Mouse (Mus musculus) adrenal gland, adult 8-10 months (tissue): ENCODE measurements around the gene Sfxn3. TPM values are rescaled to one million over a fixed set of nuclear protein-coding genes. Genes with fewer than 3 reads are reported as not detected.

ENCODE experiments used
- DNase-seq: peaks from one replicate; pipeline ENCODE4 v3.0.0; 2022
- total RNA-seq, 4 experiments: library from RNA; stranded (reverse); gene quantifications; 2 replicates each; pipeline ENCODE4 v1.2.4; 2022

Gene Sfxn3
- total RNA-seq, 4 experiments from 2014 or later, result 53.1 to 96.1 (median 73.9) TPM

GRCm38 (mm10) chr19:45047935-45048643 is 786 bp downstream of the Sfxn3 start:
- no peak for DNase-seq

GRCm38 (mm10) chr19:45048644-45049365 is 1.5 kb downstream of the Sfxn3 start:
- no peak for DNase-seq

GRCm38 (mm10) chr19:45049523-45049922 is 2.2 kb downstream of the Sfxn3 start:
- no peak for DNase-seq

- no peak for DNase-seq
Measured at GRCm38 (mm10) chr19:45053451-45053850, 6.1 kb downstream of the Sfxn3 start.

- no peak for DNase-seq
Measured at GRCm38 (mm10) chr19:45054892-45055690, 7.8 kb downstream of the Sfxn3 start.

GRCm38 (mm10) chr19:45056364-45056763 is 9.1 kb downstream of the Sfxn3 start:
- no peak for DNase-seq

GRCm38 (mm10) chr19:45056908-45057698 is 9.8 kb downstream of the Sfxn3 start:
- no peak for DNase-seq

GRCm38 (mm10) chr19:45057724-45058112 is 10.4 kb downstream of the Sfxn3 start:
- DNase-seq, result peak; percentile 63

- peak; percentile 92 for DNase-seq
Measured at GRCm38 (mm10) chr19:45058113-45058839, 11.0 kb downstream of the Sfxn3 start.

GRCm38 (mm10) chr19:45058841-45059240 is 11.5 kb downstream of the Sfxn3 start:
- DNase-seq, result no peak

GRCm38 (mm10) chr19:45063565-45064292 is 16.4 kb downstream of the Sfxn3 start:
- no peak for DNase-seq

GRCm38 (mm10) chr19:45065226-45065625 is 17.9 kb downstream of the Sfxn3 start:
- no peak for DNase-seq

- no peak for DNase-seq
Measured at GRCm38 (mm10) chr19:45067170-45067569, 19.9 kb downstream of the Sfxn3 start.

GRCm38 (mm10) chr19:45067758-45068510 is 20.6 kb downstream of the Sfxn3 start:
- DNase-seq, result no peak

GRCm38 (mm10) chr19:45073871-45074542 is 26.7 kb downstream of the Sfxn3 start:
- DNase-seq, result peak; percentile 54

GRCm38 (mm10) chr19:45074580-45075322 is 27.4 kb downstream of the Sfxn3 start, which contains the start of gene Kazald1:
Gene Kazald1, plus strand, starts transcription at chr19:45075241.
- peak; percentile 91 for DNase-seq

GRCm38 (mm10) chr19:45075323-45076035 is 28.2 kb downstream of the Sfxn3 start:
- no peak for DNase-seq

GRCm38 (mm10) chr19:45076036-45076575 is 28.8 kb downstream of the Sfxn3 start:
- no peak for DNase-seq
